ENCODE assay signal across 12 mouse cellular contexts in genomic region chr15:97787148-97787798, GRCm38 (mm10). TPM values are rescaled to one million over a fixed set of nuclear protein-coding genes. Genes with fewer than 3 reads are reported as not detected.
DNase-seq lines count a peak whose midpoint lies in the region; ATAC-seq and TF ChIP-seq lines count a peak whose summit lies in the region.
"Had no signal": no experiment of that assay in that cellular context is flagged by ENCODE, and none has a peak within 500 bp of the region (broad histone marks: within the 10 kb centered on the region; RNA-seq: fewer than 3 reads in every experiment).

No protein-coding gene starts in this region.

- peak overlapping the region; percentile 14; the same call in 1 of the 2 replicates for H3K27ac ChIP-seq in hindbrain, embryonic 13.5 days
- H3K27ac ChIP-seq in hindbrain, embryonic 12.5 days = no peak overlapping the region
- peak overlapping the region; percentile 97 for H3K27ac ChIP-seq in liver, embryonic 12.5 days
- H3K27ac ChIP-seq: hindbrain, embryonic 14.5 days had no signal

- ATAC-seq in hindbrain, embryonic 13.5 days (ENCODE audit: low FRiP score) = no peak
- no peak for ATAC-seq in hindbrain, embryonic 12.5 days (ENCODE audit: low FRiP score)
- no peak for ATAC-seq in G1E (ENCODE audit: extremely low read depth, insufficient number of reproducible peaks, low FRiP score, poor library complexity, severe bottlenecking)
- ATAC-seq in liver, embryonic 12.5 days = no peak
- ATAC-seq: forebrain, embryonic 14.5 days had no signal

- peak; percentile 15 for DNase-seq in adrenal gland, adult 2 months
- no peak for DNase-seq in adrenal gland, postnatal 25 days
- no peak for DNase-seq in G1E (ENCODE audit: low spot score)
- no peak for DNase-seq in embryo, embryonic 9.5 days (ENCODE audit: extremely low spot score)
- DNase-seq in adrenal gland, postnatal 14 days = no peak
- DNase-seq: adrenal gland, postnatal 10 days; midbrain, embryonic 14.5 days had no signal

- peaks cover 10% of the 10 kb centered on the region for H3K27me3 ChIP-seq in hindbrain, embryonic 13.5 days
- H3K27me3 ChIP-seq in hindbrain, embryonic 12.5 days = peaks cover 14% of the 10 kb centered on the region
- H3K27me3 ChIP-seq in G1E (ENCODE audit: insufficient read depth, low read length) = no peaks in the 10 kb centered on the region
- peaks cover 10% of the 10 kb centered on the region for H3K27me3 ChIP-seq in liver, embryonic 12.5 days (replicated peaks)

- H3K9me3 ChIP-seq in hindbrain, embryonic 13.5 days = no peaks in the 10 kb centered on the region
- H3K9me3 ChIP-seq in hindbrain, embryonic 12.5 days (replicated peaks) = no peaks in the 10 kb centered on the region
- H3K9me3 ChIP-seq in G1E (replicated peaks) = no peaks in the 10 kb centered on the region
- H3K9me3 ChIP-seq in liver, embryonic 12.5 days (replicated peaks) = no peaks in the 10 kb centered on the region

- no peak overlapping the region for H3K4me3 ChIP-seq in hindbrain, embryonic 13.5 days
- no peak overlapping the region for H3K4me3 ChIP-seq in hindbrain, embryonic 12.5 days
- peak overlapping the region; percentile 95 for H3K4me3 ChIP-seq in G1E (ENCODE audit: low read depth, low read length)
- H3K4me3 ChIP-seq in liver, embryonic 12.5 days = peak overlapping the region; percentile 96

- WGBS in hindbrain, embryonic 13.5 days = 84% methylated on average over 7 of the region's 7 CpGs
- WGBS in hindbrain, embryonic 12.5 days = 84% methylated on average over 7 of the region's 7 CpGs
- WGBS in liver, embryonic 12.5 days (ENCODE audit: insufficient replicate concordance) = 40% methylated on average over 7 of the region's 7 CpGs

- H3K9ac ChIP-seq in hindbrain, embryonic 13.5 days = no peak overlapping the region; the same call in 1 of the 2 replicates
- no peak overlapping the region for H3K9ac ChIP-seq in hindbrain, embryonic 12.5 days
- H3K9ac ChIP-seq in liver, embryonic 12.5 days = peak overlapping the region; percentile 99
- H3K9ac ChIP-seq: hindbrain, embryonic 14.5 days had no signal

- H3K4me2 ChIP-seq in hindbrain, embryonic 13.5 days = no peak overlapping the region
- no peak overlapping the region for H3K4me2 ChIP-seq in hindbrain, embryonic 12.5 days (replicated peaks)
- peak overlapping the region; percentile 90 for H3K4me2 ChIP-seq in liver, embryonic 12.5 days
- H3K4me2 ChIP-seq: hindbrain, embryonic 14.5 days had no signal

- peaks cover 22% of the 10 kb centered on the region for H3K36me3 ChIP-seq in hindbrain, embryonic 13.5 days
- H3K36me3 ChIP-seq in hindbrain, embryonic 12.5 days = peaks cover 16% of the 10 kb centered on the region
- peaks cover 66% of the 10 kb centered on the region for H3K36me3 ChIP-seq in G1E (replicated peaks)
- H3K36me3 ChIP-seq in liver, embryonic 12.5 days = peaks cover 40% of the 10 kb centered on the region

- peaks cover 45% of the 10 kb centered on the region for H3K4me1 ChIP-seq in hindbrain, embryonic 13.5 days (replicated peaks)
- peaks cover 14% of the 10 kb centered on the region for H3K4me1 ChIP-seq in hindbrain, embryonic 12.5 days
- peaks cover 80% of the 10 kb centered on the region for H3K4me1 ChIP-seq in G1E (ENCODE audit: insufficient read depth, low read depth, low read length)
- H3K4me1 ChIP-seq in liver, embryonic 12.5 days = peaks cover 65% of the 10 kb centered on the region

- no peak for TF ChIP-seq CTCF in G1E (IDR thresholded peaks at IDR 0.05; ENCODE audit: low read depth, low read length)

RNA-seq across cellular contexts. Expression of gene Slc48a1, which starts 9.0 kb away (rescaled TPM):
- 100 to 1,000 TPM; 116 to 158 TPM for total RNA-seq in adrenal gland, adult 2 months (2021)
- 204 and 217 TPM in 2 replicates for polyA plus RNA-seq in adrenal gland, adult 2 months (2012; rRNA removed)
- 92.4 and 108 TPM in 2 replicates for total RNA-seq in adrenal gland, postnatal 25 days (2021)
- 59.8 and 62.9 TPM in 2 replicates for polyA plus RNA-seq in hindbrain, embryonic 13.5 days (2015; fragmentation: Nextera tagmentation; extraction: Ambion mirVana)
- polyA plus RNA-seq in hindbrain, embryonic 12.5 days (2016; fragmentation: Nextera tagmentation; extraction: Ambion mirVana) = 41.6 and 43.3 TPM in 2 replicates
- 210 and 256 TPM in 2 replicates for total RNA-seq in G1E (2014; fragmentation: Nextera tagmentation)
- 108 and 116 TPM in 2 replicates for total RNA-seq in G1E (2017)
- polyA plus RNA-seq in G1E (2012) = 113 and 125 TPM in 2 replicates
- 83.8 and 88.7 TPM in 2 replicates for polyA plus RNA-seq in liver, embryonic 12.5 days (2016; fragmentation: Nextera tagmentation; extraction: Ambion mirVana)
- total RNA-seq in adrenal gland, postnatal 14 days (2021) = 68.8 and 76.9 TPM in 2 replicates

RNA-seq across cellular contexts. Expression of gene Rapgef3, which starts 19.5 kb away (rescaled TPM):
- 10 to 100 TPM; 13.4 to 18.6 TPM for total RNA-seq in adrenal gland, adult 2 months (2021)
- polyA plus RNA-seq in adrenal gland, adult 2 months (2012; rRNA removed) = 44.5 and 52.6 TPM in 2 replicates
- total RNA-seq in adrenal gland, postnatal 25 days (2021) = 16.9 and 26.0 TPM in 2 replicates
- 10.4 and 10.8 TPM in 2 replicates for polyA plus RNA-seq in hindbrain, embryonic 13.5 days (2015; fragmentation: Nextera tagmentation; extraction: Ambion mirVana)
- polyA plus RNA-seq in hindbrain, embryonic 12.5 days (2016; fragmentation: Nextera tagmentation; extraction: Ambion mirVana) = 9.1 and 10.7 TPM in 2 replicates
- total RNA-seq in G1E (2014; fragmentation: Nextera tagmentation) = not detected in 2 replicates
- total RNA-seq in G1E (2017) = under 0.01 and 0.05 TPM in 2 replicates
- polyA plus RNA-seq in G1E (2012) = 0.23 and 0.25 TPM in 2 replicates
- 3.5 and 3.9 TPM in 2 replicates for polyA plus RNA-seq in liver, embryonic 12.5 days (2016; fragmentation: Nextera tagmentation; extraction: Ambion mirVana)
- total RNA-seq in adrenal gland, postnatal 14 days (2021) = 22.2 and 24.9 TPM in 2 replicates

RNA-seq across cellular contexts. Expression of gene Endou, which starts 56.1 kb away (rescaled TPM):
- under 1 TPM; 0.35 to 0.66 TPM for total RNA-seq in adrenal gland, adult 2 months (2021)
- 0.38 and 0.66 TPM in 2 replicates for polyA plus RNA-seq in adrenal gland, adult 2 months (2012; rRNA removed)
- total RNA-seq in adrenal gland, postnatal 25 days (2021) = 0.71 and 0.82 TPM in 2 replicates
- 0.21 and 0.29 TPM in 2 replicates for polyA plus RNA-seq in hindbrain, embryonic 13.5 days (2015; fragmentation: Nextera tagmentation; extraction: Ambion mirVana)
- 0.25 TPM in 2 replicates for polyA plus RNA-seq in hindbrain, embryonic 12.5 days (2016; fragmentation: Nextera tagmentation; extraction: Ambion mirVana)
- total RNA-seq in G1E (2014; fragmentation: Nextera tagmentation) (not detected in 2 replicates), G1E (2017) (0.05 and 0.17 TPM in 2 replicates)
- not detected in 2 replicates for polyA plus RNA-seq in G1E (2012)
- polyA plus RNA-seq in liver, embryonic 12.5 days (2016; fragmentation: Nextera tagmentation; extraction: Ambion mirVana) = not detected in 2 replicates
- total RNA-seq in adrenal gland, postnatal 14 days (2021) = 0.90 and 1.1 TPM in 2 replicates

RNA-seq across cellular contexts. Expression of gene Hdac7, which starts 57.0 kb away (rescaled TPM):
- total RNA-seq in adrenal gland, adult 2 months (2021) = 10 to 100 TPM; 52.5 to 65.1 TPM
- 256 and 263 TPM in 2 replicates for polyA plus RNA-seq in adrenal gland, adult 2 months (2012; rRNA removed)
- total RNA-seq in adrenal gland, postnatal 25 days (2021) = 93.1 and 109 TPM in 2 replicates
- polyA plus RNA-seq in hindbrain, embryonic 13.5 days (2015; fragmentation: Nextera tagmentation; extraction: Ambion mirVana) = 27.9 and 28.1 TPM in 2 replicates
- 26.7 and 29.1 TPM in 2 replicates for polyA plus RNA-seq in hindbrain, embryonic 12.5 days (2016; fragmentation: Nextera tagmentation; extraction: Ambion mirVana)
- total RNA-seq in G1E (2014; fragmentation: Nextera tagmentation) = 20.4 and 21.1 TPM in 2 replicates
- 3.0 and 3.9 TPM in 2 replicates for total RNA-seq in G1E (2017)
- polyA plus RNA-seq in G1E (2012) = 117 and 164 TPM in 2 replicates
- 14.0 and 14.3 TPM in 2 replicates for polyA plus RNA-seq in liver, embryonic 12.5 days (2016; fragmentation: Nextera tagmentation; extraction: Ambion mirVana)
- total RNA-seq in adrenal gland, postnatal 14 days (2021) = 60.1 and 75.8 TPM in 2 replicates

Comparison
In these comparisons a context has a peak if more than half of its experiments do, and no peak if none do; other contexts are left out.
1. H3K4me3 ChIP-seq: peak in G1E (single experiment) and liver, embryonic 12.5 days (single experiment); none in hindbrain, embryonic 13.5 days (single experiment) and hindbrain, embryonic 12.5 days (single experiment).